Mouse (Mus musculus) WW6 (cell line): ENCODE measurements at regions not wholly inside any gene's neighbourhood (a gene's known extent, or its start where the extent isn't known, plus 50 kb on each side); places are given as distances from the start of the nearest gene placed in this dataset.
A peak's percentile ranks its signal among the peaks of the same experiment; 100 is the strongest.

ENCODE experiments used
- DNase-seq: peaks from one replicate; pipeline ENCODE4 v3.0.0-alpha.2; 2013; ENCODE audit warnings: low read depth, low spot score

- no peak for DNase-seq
Observed at GRCm38 (mm10) chr6:13305873-13306272, 81.1 kb upstream of the Vwde start.

- no peak for DNase-seq
Observed at GRCm38 (mm10) chr6:13298171-13298570, 73.4 kb upstream of the Vwde start.

DNA sequence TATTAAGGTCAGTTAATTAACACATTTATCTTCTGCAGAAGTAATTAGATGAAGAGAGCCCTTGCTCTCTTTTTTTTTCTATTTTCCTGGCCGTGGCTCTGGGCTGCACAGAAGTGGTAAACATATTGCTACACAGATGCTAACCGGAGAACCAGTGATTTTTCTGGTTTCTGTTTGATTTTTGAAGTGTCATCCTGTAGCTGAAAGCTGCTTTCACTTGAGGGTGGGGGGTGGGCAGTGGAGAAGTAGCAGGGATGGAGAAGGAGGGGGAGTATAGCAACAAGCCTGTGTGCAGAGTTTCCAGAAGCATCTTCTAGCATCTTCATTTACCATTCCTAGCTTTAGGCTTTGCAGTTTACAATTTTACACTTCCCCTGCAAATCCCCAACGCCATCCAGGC, 72.3 kb upstream of the Vwde start:
- no peak for DNase-seq

- DNase-seq = no peak
Observed at GRCm38 (mm10) chr6:13296041-13296440, 71.3 kb upstream of the Vwde start.

- DNase-seq = no peak
Observed at GRCm38 (mm10) chr6:13294393-13294792, 69.6 kb upstream of the Vwde start.

DNA sequence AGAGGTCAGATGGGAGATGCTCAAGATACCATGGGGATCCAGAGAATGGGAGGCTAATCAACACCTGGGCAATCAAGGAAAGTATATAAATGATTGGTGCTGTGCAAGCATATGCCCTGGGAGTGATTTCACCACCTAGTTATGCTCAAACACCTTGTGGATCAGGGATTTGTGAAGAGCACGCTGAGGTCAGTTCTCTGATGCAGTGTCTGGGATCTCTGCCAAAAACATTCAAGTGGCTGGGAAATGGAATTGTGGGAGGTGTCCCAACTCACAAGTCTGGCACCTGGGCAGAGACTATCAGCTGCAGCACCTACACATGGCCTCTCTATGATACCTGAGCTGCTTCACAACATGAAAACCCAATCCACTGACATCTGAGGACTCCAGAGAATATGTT, 63.7 kb upstream of the Vwde start:
- DNase-seq = no peak

GRCm38 (mm10) chr6:13287812-13288211, 63.0 kb upstream of the Vwde start:
- DNase-seq = no peak

- no peak for DNase-seq
Observed at GRCm38 (mm10) chr6:13286542-13287273, 61.9 kb upstream of the Vwde start.

- DNase-seq = peak; percentile 4
Observed at GRCm38 (mm10) chr6:13280835-13281234, 56.1 kb upstream of the Vwde start.
